Mouse (Mus musculus): ENCODE data around the gene Rgl1.

The Rgl1 gene

GRCm38 (mm10) chr1:152522226-152522625 lies 243.9 kb downstream of the Rgl1 start:
- in situ Hi-C loops (cut with MboI; ENCODE audit: low sequenced_read_pairs): loop anchor here (5.0 kb wide), 1 partner anchor 225 kb away; no protein-coding TSS in a partner anchor

- in situ Hi-C loops (cut with MboI; ENCODE audit: low sequenced_read_pairs): loop anchor here (5.0 kb wide), 1 partner anchor 226 kb away; no protein-coding TSS in a partner anchor
Measured at GRCm38 (mm10) chr1:152520798-152521575, 245.2 kb downstream of the Rgl1 start.

GRCm38 (mm10) chr1:152518971-152519370 lies 247.2 kb downstream of the Rgl1 start:
- in situ Hi-C loops (cut with MboI; ENCODE audit: low sequenced_read_pairs): no loop called here

- in situ Hi-C loops (cut with MboI; ENCODE audit: low sequenced_read_pairs): no loop called here
Measured at GRCm38 (mm10) chr1:152517057-152517570, 249.0 kb downstream of the Rgl1 start.

GRCm38 (mm10) chr1:152514256-152514655 lies 251.9 kb downstream of the Rgl1 start:
- in situ Hi-C loops (cut with MboI; ENCODE audit: low sequenced_read_pairs): no loop called here

GRCm38 (mm10) chr1:152511237-152511636 lies 254.9 kb downstream of the Rgl1 start:
- in situ Hi-C loops (cut with MboI; ENCODE audit: low sequenced_read_pairs): no loop called here

- in situ Hi-C loops (cut with MboI; ENCODE audit: low sequenced_read_pairs): no loop called here
Measured at GRCm38 (mm10) chr1:152508481-152509220, 257.5 kb downstream of the Rgl1 start.

- in situ Hi-C loops (cut with MboI; ENCODE audit: low sequenced_read_pairs): no loop called here
Measured at GRCm38 (mm10) chr1:152506726-152507125, 259.4 kb downstream of the Rgl1 start.

- in situ Hi-C loops (cut with MboI; ENCODE audit: low sequenced_read_pairs): no loop called here
Measured at GRCm38 (mm10) chr1:152506175-152506574, 260.0 kb downstream of the Rgl1 start.

GRCm38 (mm10) chr1:152499802-152500201 lies 266.3 kb downstream of the Rgl1 start:
- in situ Hi-C loops (cut with MboI; ENCODE audit: low sequenced_read_pairs): no loop called here

- in situ Hi-C loops (cut with MboI; ENCODE audit: low sequenced_read_pairs): no loop called here
Measured at GRCm38 (mm10) chr1:152497581-152497980, 268.6 kb downstream of the Rgl1 start.

GRCm38 (mm10) chr1:152496831-152497230 lies 269.3 kb downstream of the Rgl1 start:
- in situ Hi-C loops (cut with MboI; ENCODE audit: low sequenced_read_pairs): no loop called here

- in situ Hi-C loops (cut with MboI; ENCODE audit: low sequenced_read_pairs): no loop called here
Measured at GRCm38 (mm10) chr1:152492258-152492657, 273.9 kb downstream of the Rgl1 start.

GRCm38 (mm10) chr1:152490842-152491241 lies 275.3 kb downstream of the Rgl1 start:
- in situ Hi-C loops (cut with MboI; ENCODE audit: low sequenced_read_pairs): no loop called here

- in situ Hi-C loops (cut with MboI; ENCODE audit: low sequenced_read_pairs): no loop called here
Measured at GRCm38 (mm10) chr1:152476126-152476525, 290.0 kb downstream of the Rgl1 start.

- in situ Hi-C loops (cut with MboI; ENCODE audit: low sequenced_read_pairs): no loop called here
Measured at GRCm38 (mm10) chr1:152468443-152468842, 297.7 kb downstream of the Rgl1 start.

Measured in CH12F3 (cell line).